Mouse (Mus musculus) heart, adult 2 months (tissue): Measurements from ENCODE around the gene Nppb.

Experiments used
- CTCF ChIP-seq: fragments of 200-600 bp; IDR thresholded peaks from 2 replicates; pipeline ENCODE4 v1.8.1; 2022; ENCODE audit warnings: antibody characterized with exemption, mild to moderate bottlenecking, moderate library complexity
- EP300 ChIP-seq: fragments of 200-500 bp; IDR thresholded peaks from 2 replicates; pipeline ENCODE4 v1.6.1; 2011; ENCODE audit warnings: low read depth, low read length, control low read depth; ENCODE audit not compliant: insufficient read depth
- POLR2A ChIP-seq: fragments of 200-500 bp; IDR thresholded peaks from 2 replicates; pipeline ENCODE4 v1.6.1; 2011; ENCODE audit warnings: mild to moderate bottlenecking, low read depth, low read length, control low read depth; ENCODE audit not compliant: insufficient read depth

DNA sequence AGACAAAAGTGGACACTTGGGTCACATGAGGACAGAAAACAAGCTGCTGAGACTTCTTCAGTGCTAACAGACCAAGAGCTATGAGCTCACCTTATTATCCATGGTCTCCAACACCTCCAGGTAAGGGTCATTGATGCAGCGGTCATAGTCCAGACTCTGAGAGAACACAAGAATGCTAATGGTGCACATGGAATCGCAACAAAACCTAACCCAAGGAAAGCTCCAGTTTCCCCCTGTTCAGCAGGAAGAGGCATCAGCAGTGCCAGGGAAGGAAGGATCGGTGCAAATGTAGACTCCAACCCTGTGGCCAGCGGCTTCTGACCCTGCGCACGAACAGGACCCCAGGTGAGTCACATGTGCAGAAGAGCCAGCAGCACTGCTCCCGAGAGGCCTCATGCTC, 43.7 kb downstream of the Nppb start:
- TF ChIP-seq EP300 (no peak), CTCF (no peak), POLR2A (no peak)
